Mouse (Mus musculus) embryonic fibroblast, embryonic 13.5 days (primary cell): ENCODE results near the gene Gm14443.
"Not testable (repeated sequence)": the region's sequence is repeated elsewhere in the genome, so short reads cannot be mapped to it uniquely, and the experiment has no call there.

ENCODE experiments used
- CTCF ChIP-seq: IDR thresholded peaks from 2 replicates; pipeline ENCODE4 v1.5.1; 2011; ENCODE audit warnings: mild to moderate bottlenecking, control low read depth, low read length, moderate library complexity, borderline replicate concordance; ENCODE audit not compliant: insufficient read depth
- POLR2A ChIP-seq: IDR thresholded peaks from 2 replicates; pipeline ENCODE4 v1.6.1; 2011; ENCODE audit warnings: low read depth, mild to moderate bottlenecking, control low read depth, low read length, moderate library complexity

- not testable (repeated sequence) for TF ChIP-seq CTCF, POLR2A
Measured at GRCm38 (mm10) chr2:175161438-175161837, 14.2 kb downstream of the Gm14443 start.
